Mouse (Mus musculus): ENCODE results near the gene Rccd1.
A peak's percentile ranks its signal among the peaks of the same experiment; 100 is the strongest.

The Rccd1 gene

DNA sequence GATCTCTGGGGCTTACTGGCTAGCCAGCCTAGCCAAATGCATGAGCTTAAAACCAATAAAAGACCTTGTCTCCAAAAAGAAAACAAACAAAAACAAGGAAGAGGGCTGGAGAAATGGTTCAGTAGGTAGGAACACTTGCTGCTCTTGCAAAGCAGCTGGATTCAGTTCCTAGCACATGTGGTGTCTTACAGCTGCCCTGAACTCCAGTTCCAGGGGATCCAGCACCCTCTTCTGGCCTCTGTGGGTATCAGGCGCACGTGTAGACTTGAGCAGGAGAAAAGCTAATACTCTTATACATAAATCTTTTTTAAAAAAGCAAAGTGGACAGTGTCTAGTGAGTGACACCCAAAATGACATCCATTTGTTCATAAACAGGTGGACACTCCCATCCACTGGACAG lies 22.7 kb downstream of the Rccd1 start:
- DNase-seq (ENCODE audit: extremely low spot score, low read depth, low spot score): no peak

DNA sequence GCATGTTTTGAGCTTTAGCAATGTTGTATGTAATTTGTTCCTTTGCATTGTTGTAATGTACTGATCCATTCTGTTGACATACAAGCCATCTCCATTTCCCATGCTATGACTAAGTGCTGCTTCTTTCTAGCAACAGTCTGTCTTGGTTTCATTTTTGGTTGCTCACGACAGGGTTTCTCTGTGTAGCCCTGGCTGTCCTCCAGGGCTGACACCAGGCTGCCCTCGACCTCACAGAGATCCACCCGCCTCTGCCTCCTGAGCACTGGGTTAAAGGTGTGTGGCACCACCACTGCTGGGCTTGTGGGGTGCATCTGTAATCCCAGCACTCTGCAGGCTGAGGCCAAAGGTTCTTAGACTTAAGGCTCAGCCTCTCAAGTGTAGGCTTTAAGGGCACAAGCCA lies 24.7 kb downstream of the Rccd1 start:
- DNase-seq (ENCODE audit: extremely low spot score, low read depth, low spot score): no peak

DNA sequence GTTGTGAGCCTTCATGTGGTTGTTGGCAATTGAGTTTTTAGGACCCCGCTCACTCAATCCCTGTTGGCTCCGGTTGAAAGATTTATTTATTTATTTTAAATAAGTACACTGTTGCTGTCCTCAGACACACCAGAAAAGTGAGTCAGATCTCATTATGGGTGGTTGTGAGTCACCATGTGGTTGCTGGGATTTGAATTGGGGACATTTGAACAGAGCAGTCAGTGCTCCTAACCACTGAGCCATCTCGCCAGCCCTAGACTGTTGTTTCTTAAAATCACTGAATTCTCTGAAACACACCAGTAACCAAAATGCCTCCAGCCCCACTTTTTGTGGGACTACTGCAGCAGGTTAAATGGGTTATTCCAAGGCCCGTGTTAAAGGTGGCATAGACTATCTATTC lies 25.5 kb downstream of the Rccd1 start:
- no peak for DNase-seq (ENCODE audit: extremely low spot score, low read depth, low spot score)

DNA sequence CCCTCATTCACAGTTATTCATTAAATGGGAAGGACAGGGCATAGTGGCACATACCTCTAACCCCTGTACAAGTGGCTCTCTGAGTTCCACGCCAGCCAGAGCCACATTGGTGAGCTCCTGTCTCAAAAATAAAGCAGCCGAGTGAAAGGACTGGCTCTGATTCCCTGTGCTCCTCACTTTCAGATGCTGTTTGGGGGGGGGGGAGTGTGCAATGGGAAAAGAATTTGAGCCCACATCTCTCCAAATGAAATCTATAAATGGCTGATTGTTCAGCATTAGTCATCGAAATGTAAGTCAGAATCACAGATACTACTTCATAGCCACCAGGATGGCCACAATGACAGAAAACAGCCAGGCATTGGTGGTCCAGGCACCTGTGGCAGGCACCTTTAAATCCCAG lies 27.2 kb downstream of the Rccd1 start:
- DNase-seq (ENCODE audit: extremely low spot score, low read depth, low spot score): no peak

DNA sequence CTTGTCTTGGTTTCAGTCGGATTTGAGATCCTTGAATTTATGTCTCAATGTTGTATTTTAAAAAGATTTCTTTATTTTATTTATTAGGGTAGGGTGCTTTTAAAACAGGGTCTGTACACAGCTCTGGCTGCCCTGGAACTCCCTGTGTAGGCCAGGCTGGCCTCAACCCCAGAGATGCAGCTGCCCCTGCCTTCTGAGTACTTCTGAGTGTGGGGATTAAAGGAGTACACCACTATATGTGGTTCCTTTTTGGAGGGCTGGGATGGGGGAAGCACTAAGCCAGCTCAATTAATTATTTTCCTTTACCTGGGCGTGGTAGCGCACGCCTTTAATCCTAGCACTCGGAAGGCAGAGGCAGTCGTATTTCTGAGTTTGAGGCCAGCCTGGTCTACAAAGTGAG lies 27.8 kb downstream of the Rccd1 start:
- DNase-seq (ENCODE audit: extremely low spot score, low read depth, low spot score): no peak

DNA sequence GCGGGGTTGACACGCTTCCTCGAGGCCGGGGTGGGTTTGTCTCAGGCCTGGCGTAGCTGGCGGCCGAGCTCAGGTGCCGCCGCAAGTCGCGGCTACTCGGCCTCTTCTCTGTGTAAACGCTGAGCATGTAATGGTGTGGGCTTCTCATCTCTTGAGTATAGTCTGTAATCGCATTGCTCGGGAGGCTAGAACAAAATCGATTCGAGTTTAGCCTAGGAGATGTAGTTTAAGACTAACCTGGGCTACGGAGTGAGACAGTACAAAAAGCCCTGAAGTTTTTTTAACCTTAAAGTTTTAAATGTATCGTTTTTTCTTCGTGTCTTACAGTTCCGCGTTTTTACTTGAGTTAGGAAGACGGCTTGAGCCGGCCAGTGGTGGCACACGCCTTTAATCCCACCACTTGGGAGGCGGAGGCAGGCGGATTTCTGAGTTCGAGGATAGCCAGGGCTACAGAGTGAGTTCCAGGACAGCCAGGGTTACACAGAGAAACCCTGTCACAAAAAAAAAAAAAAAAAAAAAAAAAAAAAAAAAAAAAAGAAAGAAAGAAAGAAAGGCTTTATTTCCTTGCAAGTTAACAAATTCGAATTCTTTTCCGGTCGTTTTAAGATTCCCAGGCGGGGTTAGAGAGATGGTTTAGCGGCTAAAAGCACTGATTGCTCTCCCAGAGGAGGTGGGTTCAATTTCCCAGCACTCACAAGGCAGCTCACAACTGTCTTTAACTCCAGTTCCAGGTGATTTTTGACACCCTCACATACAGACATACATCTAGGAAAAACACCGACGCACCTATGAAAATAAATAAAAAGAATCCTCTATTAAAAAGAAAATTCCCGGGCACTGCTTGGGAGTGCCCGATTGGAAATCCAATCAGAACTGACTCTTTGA lies 29.2 kb downstream of the Rccd1 start:
- DNase-seq (ENCODE audit: extremely low spot score, low read depth, low spot score): peak; percentile 26

DNA sequence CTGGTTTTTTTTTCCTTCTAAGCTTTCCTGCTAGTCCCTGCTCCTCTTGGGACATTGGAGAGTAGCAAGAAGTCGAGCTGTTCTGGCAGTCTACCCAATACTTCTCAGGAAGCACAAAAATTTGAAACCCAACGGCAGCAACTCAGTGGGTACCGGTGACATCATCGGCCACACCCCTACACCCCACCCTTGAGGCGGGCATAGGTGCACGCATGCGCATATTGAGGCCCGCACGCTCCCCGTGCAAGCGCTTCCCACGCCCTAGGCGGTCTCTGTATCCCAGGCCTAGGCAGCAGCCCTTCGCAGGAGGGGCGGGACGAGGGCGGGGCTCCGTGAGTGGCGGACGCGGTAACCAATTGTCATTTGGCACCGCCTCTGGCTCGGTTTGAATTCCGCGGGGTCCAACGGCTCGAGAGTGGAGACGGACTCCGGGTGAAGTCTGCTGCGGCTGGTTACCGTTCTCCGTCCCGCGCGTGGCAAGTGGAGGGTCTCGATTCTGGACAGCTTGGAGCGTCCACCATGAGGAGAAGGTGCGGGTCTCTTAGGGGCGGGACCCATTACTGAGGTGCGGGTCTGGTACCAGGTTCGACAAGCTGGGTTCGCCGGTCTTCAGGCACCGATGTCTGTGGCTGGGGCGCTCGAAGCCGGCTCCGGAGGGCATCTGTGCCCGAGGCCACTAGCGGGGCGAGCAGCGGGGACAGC lies 30.0 kb downstream of the Rccd1 start, which contains the start of gene Prc1:
Gene Prc1 (plus strand): TSS at position 389 of the 702 bp plus-strand sequence.
- peak; percentile 88 for DNase-seq (ENCODE audit: extremely low spot score, low read depth, low spot score)

DNA sequence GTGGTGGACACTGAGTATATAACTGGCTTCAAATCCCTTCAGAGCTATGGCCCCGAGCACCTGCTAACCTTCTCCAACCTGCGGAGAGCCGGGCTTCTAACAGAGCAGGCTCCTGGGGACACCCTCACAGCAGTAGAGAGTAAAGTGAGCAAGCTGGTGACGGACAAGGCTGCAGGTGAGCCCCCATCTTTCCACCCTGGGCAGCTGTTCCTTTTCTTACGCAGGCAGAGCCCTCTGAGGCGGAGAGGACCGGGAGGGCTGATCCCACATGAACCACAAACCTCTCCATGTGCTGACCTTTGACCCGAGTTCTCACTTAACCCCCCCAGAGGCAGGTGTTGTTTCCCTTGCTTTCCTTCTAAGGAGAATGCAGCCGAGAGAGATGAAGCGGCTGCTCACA lies 36.5 kb downstream of the Rccd1 start:
- no peak for DNase-seq (ENCODE audit: extremely low spot score, low read depth, low spot score)

DNA sequence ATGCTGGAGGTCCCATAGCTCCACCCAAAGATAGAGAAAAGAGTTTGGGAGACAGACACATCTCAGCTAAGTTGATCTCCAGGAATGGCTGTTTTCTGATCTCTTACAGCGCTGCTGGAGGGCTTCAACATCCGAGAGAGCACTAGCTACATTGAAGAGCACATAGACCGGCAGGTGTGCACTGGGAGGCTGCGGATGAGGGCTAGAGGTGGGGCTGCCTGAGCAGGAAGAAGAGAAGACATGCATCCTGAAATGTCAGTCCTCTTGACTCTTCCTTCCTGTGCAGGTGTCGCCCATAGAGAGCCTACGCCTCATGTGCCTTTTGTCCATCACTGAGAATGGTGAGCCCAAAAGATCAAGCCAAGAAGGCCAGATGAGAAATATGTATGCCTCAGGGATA lies 38.5 kb downstream of the Rccd1 start:
- no peak for DNase-seq (ENCODE audit: extremely low spot score, low read depth, low spot score)

DNA sequence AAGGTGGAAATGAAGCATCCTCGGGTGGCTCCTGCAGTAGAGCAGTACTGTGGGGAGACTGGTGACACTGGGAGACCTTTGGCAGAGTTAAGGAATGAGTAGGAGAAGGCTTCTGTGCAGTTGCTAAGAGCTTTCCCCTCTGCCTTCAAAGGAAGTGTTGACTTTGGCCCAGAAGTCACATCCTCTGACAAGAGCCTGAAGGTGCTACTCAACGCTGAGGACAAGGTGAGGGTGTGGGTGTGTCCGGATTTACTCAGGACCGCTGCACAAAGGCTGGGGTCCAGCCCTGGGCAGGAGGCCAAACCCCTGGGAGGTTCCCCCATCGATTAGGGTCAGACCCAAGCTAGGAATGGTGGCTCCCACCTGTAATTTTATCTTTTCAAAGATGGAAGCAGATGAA lies 39.9 kb downstream of the Rccd1 start:
- DNase-seq (ENCODE audit: extremely low spot score, low read depth, low spot score): no peak

DNA sequence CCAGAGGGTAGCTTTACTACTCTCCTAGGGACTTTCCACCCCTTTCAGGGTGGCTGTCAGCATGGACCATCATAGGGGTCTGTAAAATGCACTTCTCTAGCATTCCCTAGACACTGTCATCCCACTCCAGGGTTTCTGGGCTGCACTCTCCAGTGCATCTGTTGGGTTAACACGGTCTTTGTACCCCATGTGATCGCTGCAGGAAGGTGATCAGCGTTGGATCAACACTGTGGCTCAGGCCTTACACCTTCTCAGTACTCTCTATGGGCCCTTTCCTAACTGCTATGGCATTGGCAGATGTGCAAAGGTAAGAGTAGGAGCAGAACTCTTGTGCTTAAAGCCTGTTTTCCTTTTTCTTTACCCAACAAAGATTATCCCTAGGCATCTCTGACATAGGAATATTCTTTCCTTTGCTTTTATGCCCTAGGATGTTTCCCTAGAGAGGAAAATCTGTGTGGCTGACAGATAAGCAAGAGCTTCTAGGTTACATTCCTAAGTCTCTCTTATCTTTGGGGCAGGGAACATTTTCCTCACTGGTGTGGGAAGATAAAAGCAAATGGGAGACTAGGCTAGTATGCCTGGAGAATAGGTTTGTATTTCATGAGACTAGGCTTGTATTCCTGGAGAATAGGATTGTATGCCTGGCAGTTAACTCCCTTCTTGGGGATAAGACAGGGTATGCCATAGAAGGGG lies 40.9 kb downstream of the Rccd1 start:
- DNase-seq (ENCODE audit: extremely low spot score, low read depth, low spot score): no peak

DNA sequence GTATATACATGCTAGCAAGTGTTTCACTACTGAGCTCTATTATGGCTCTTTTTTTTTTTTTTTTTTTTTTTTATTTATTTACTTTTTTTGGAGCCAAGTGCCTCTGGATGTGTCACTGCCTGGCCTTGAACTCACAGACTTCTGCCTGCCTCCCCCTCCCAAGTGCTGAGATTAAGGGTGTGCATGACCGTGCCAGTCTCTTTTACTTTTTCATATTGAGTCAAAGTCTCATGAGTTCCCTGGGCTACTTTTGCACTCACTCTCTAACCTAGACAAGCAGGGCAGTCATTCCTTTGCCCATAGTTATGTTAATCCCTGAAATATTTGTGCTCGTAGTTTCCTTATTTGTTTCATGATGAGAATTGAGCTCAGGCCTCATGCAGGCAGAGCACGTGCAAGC lies 42.6 kb downstream of the Rccd1 start:
- DNase-seq (ENCODE audit: extremely low spot score, low read depth, low spot score): no peak

DNA sequence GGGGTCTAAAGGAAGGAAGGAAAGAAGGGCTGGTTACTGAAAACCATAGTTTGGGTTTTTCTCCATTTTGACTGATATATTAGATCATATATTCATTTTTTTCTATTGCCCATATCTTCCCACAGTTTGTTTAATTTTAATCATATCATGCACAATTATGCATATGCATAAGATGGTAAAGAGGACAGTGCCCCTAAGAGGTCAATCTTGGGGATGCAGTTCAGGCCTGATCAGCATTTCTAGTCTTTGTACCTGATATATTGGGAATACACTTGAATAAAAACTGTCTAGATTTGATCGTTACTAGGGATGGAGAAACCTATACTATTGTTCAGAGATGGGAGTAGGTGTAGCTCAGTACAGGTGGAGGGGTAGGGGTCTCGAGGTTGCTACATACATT lies 43.3 kb downstream of the Rccd1 start:
- DNase-seq (ENCODE audit: extremely low spot score, low read depth, low spot score): no peak

DNA sequence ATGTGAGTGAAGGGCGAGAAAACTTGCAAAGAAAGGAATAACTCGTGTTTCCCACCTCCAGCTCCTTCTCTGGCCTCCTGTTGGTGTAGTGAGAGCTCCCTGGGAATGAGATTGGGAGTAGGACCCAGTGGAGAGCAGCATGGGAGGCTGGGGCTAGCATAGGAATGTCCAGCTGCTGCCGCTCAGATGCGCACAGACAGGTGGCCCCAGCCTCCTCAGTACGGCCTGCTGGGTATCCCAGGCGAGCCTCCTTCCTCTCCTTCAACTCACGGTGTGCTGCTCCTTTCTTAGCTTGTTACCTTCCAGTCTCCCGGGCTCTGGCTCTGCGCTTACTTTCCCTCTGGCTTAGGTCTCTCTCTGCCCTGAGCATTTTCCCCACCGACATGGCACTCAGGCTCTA lies 44.2 kb downstream of the Rccd1 start:
- no peak for DNase-seq (ENCODE audit: extremely low spot score, low read depth, low spot score)

DNA sequence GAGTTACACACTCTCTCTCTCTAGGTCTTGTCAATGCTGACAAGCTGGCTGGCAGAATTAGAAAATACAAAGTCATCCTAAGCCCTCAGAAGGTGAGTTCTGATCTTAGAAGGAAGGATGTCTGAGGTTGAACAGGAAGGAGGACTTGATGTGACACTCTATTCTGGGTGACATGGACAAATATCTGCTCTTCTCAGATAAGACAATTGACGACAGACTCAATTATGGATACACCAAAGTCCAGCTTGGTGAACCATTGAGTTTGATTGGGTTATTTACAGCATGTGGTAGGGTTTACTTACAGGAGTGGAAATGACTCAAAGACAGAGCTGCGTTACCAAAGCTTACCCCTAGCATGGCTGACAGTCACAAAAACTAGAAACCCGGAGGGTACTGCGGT lies 47.9 kb downstream of the Rccd1 start:
- DNase-seq (ENCODE audit: extremely low spot score, low read depth, low spot score): no peak

DNA sequence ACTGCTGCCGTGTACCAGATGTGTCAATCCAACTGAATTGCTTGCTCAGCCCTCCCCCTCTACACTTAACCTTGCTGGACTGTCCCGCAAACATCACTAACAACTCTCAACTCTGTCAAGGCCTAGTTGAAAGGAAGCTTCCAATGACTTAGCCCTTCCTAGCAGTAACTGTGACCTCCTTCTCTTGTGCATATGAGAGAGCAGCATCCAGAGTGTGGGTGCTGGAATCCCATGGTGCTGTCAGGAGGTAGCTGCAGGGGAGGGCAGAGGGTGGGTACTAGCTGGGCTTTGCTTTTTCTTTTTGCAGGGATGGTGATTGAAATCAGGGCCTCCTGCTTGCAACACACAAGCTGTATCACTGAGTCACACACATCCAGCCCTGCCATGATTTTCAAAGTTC lies 50.8 kb downstream of the Rccd1 start:
- no peak for DNase-seq (ENCODE audit: extremely low spot score, low read depth, low spot score)

DNA sequence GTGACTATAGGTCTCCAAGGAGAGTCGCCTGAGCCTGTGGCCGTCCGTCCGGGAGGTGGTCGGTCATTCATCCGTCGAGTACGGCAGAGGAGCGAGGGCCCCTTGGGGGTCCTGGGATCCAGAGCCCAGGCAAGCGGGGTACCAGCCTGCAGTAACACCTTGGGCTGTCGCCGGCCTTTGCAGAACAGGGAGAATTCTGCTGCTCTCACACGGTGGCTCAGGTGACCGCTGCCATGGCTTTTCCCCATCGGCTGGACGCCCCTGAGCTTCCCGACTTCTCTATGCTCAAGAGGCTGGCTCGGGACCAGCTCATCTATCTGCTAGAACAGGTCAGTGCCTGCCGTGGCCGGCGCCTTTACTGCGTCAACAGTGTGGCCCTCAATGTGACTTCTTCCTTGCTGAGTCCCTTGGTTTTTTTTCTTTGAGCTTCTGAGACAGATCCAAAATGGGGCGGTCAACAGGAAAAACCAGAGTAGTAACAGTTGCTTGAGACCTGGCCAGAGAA lies 54.5 kb downstream of the Rccd1 start:
- no peak for DNase-seq (ENCODE audit: extremely low spot score, low read depth, low spot score)

DNA sequence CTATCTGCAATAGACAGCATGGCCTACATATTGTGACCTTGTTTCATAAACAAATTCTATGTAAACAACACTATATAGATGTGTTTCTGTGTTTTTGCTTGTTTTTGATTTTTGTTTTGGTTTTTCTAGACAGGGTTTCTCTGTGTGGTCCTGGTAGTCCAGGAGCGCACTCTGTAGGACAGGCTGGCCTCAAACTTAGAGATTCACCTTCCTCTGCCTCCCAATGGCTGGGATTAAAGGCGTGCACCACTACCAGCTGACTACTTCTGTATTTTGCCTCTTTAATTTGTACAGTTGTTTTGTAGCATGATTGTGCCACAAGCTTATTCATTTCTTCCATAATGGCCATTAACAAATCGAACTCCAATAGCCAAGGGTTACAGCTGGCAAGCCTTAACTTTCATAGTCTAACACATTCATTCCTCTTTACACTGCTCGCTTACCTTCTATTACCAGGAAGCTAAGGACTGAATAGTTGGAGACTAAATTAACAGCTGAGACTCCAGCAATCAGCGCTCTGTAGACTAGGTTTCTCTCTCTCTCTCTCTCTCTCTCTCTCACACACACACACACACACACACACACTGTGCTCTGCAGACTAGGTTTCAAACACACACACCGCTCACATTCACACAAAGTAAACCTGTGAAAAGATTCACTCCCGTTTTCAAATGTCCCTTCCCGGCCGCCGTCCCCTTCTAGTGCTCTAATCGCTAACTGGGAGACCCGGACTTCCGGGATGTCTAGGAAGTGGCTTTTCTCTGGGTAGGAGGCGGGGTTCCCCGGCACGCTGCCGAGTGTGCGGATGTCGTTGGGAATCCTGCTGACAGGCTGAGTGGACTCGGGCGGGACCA lies 55.1 kb downstream of the Rccd1 start, which contains the start of gene Vps33b:
Gene Vps33b (plus strand): TSS at position 753 of the 854 bp plus-strand sequence.
- peak; percentile 70 for DNase-seq (ENCODE audit: extremely low spot score, low read depth, low spot score)

DNA sequence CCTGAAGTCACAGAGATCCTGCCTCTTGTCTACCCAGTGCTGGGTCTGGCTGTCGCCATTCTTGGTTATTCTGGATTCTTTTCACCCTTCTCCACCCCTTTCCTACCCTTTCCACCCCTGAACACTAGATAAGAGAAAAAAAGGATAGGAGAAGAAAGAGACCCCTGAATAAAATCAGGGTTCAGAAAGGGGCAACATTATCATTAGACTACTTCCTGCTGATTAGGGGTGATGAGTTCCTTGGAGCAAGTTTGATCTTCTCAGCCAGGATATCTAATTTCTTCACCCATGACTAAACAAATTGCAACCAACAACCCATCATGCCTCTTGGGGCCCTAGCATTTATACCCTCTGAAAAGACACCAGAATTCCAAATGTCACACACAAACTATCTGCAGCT lies 56.5 kb downstream of the Rccd1 start:
- DNase-seq (ENCODE audit: extremely low spot score, low read depth, low spot score): no peak

DNA sequence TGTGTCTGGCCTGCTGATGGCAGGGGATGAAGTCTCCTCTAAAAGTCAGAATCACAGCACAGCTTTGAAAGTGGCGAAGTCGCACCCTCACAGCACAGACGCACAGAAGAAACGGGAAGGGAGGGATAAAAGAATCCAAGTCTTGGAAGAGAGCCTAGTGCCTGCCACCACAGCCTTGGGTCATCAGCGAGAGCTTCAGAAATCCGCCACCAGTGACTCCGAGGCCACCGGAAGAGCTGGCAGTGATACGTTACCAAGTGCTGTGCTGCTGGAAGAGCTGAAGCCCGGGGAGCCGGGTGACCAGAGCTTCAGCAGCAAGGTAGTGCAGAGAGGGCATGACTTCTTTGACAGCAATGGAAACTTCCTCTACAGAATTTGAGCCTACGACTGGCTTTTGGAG lies 59.6 kb downstream of the Rccd1 start:
- DNase-seq (ENCODE audit: extremely low spot score, low read depth, low spot score): no peak
